Mouse (Mus musculus) G1E (cell line): Measurements from ENCODE around the gene Slc28a1. TPM values are rescaled to one million over a fixed set of nuclear protein-coding genes. Genes with fewer than 3 reads are reported as not detected.
"Not testable (repeated sequence)": the region's sequence is repeated elsewhere in the genome, so short reads cannot be mapped to it uniquely, and the experiment has no call there.

Experiments used
- ATAC-seq: 2 replicates; pipeline ENCODE4 v1.8.0; 2016; ENCODE audit warnings: mild to moderate bottlenecking; ENCODE audit not compliant: insufficient number of reproducible peaks, poor library complexity, low FRiP score, severe bottlenecking; ENCODE audit errors: extremely low read depth
- DNase-seq: peaks from one replicate; pipeline ENCODE4 v3.0.0; 2012; ENCODE audit warnings: low spot score
- H3K27me3 ChIP-seq: 2 replicates; pipeline ENCODE4 v1.6.1; 2012; ENCODE audit warnings: mild to moderate bottlenecking, low read length, inconsistent platforms; ENCODE audit not compliant: insufficient read depth
- H3K36me3 ChIP-seq: replicated peaks from 2 replicates; pipeline ENCODE3; 2012; ENCODE audit warnings: mild to moderate bottlenecking, inconsistent platforms
- H3K4me1 ChIP-seq: 2 replicates; pipeline ENCODE4 v1.6.1; 2012; ENCODE audit warnings: low read depth, low read length, inconsistent platforms, mixed read lengths; ENCODE audit not compliant: insufficient read depth
- H3K4me3 ChIP-seq: 2 replicates; pipeline ENCODE4 v1.5.1; 2012; ENCODE audit warnings: low read depth, mild to moderate bottlenecking, inconsistent platforms, low read length, moderate library complexity, mixed read lengths
- H3K9me3 ChIP-seq: replicated peaks from 2 replicates; pipeline ENCODE4 v1.6.1; 2012; ENCODE audit warnings: inconsistent platforms
- CTCF ChIP-seq: IDR thresholded peaks from 2 replicates; pipeline ENCODE4 v1.5.1; 2012; ENCODE audit warnings: low read depth, low read length, inconsistent platforms, mixed read lengths
- GATA1 ChIP-seq: IDR thresholded peaks from 2 replicates; pipeline ENCODE4 v1.6.1; 2012; ENCODE audit warnings: borderline replicate concordance, low read length, inconsistent platforms, mixed read lengths
- GATA2 ChIP-seq: IDR thresholded peaks from 2 replicates; pipeline ENCODE4 v1.6.1; 2012; ENCODE audit warnings: low read depth, low read length, inconsistent platforms, borderline replicate concordance
- POLR2AphosphoS5 ChIP-seq: IDR thresholded peaks from 2 replicates; pipeline ENCODE4 v1.6.1; 2012; ENCODE audit warnings: low read depth, low read length, inconsistent platforms; ENCODE audit not compliant: insufficient replicate concordance
- TAL1 ChIP-seq: conservative IDR thresholded peaks from 2 replicates; pipeline ENCODE4 v1.6.1; 2012; ENCODE audit warnings: low read depth, low read length, inconsistent platforms, mixed read lengths
- polyA plus RNA-seq: library from polyadenylated mRNA; stranded (reverse); fragments of >175 nt; gene quantifications from 2 replicates; pipeline ENCODE4 v1.2.3, GENCODE M21; 2012
- total RNA-seq, 2 experiments: library from RNA; stranded (forward) in 1 of 2; stranded (reverse) in 1 of 2; fragments of 200-1000 nt in 1 of 2; fragments of >200 nt in 1 of 2; fragmentation: Nextera tagmentation in 1 of 2; gene quantifications; 2 replicates each; pipeline ENCODE4 v1.2.3; 2014 to 2017

Gene Slc28a1
- total and polyA plus RNA-seq, 3 experiments: not detected

- peaks cover 3% of the 10 kb centered on the region; the same call in 1 of the 2 replicates for H3K4me1 ChIP-seq
- DNase-seq (no peak), ATAC-seq (no peak)
- no peak for TF ChIP-seq CTCF
- no peak for TF ChIP-seq GATA1
- no peak for TF ChIP-seq TAL1
- no peak for TF ChIP-seq GATA2
- no peak for TF ChIP-seq POLR2AphosphoS5
- no peak overlapping the region for H3K4me3 ChIP-seq
- H3K36me3 ChIP-seq: no peaks in the 10 kb centered on the region
- H3K9me3 ChIP-seq: no peaks in the 10 kb centered on the region
- peaks cover 25% of the 10 kb centered on the region for H3K27me3 ChIP-seq
Observed at GRCm38 (mm10) chr7:81139671-81140404, 25.2 kb downstream of the Slc28a1 start.

GRCm38 (mm10) chr7:81141541-81141940 lies 26.9 kb downstream of the Slc28a1 start:
- no peak for ATAC-seq
- Histone ChIP-seq H3K4me3 (no peak overlapping the region), H3K36me3 (no peaks in the 10 kb centered on the region), H3K4me1 (peaks cover 3% of the 10 kb centered on the region; the same call in 1 of the 2 replicates), H3K27me3 (peaks cover 27% of the 10 kb centered on the region), H3K9me3 (no peaks in the 10 kb centered on the region)
- DNase-seq: no peak
- TF ChIP-seq POLR2AphosphoS5: no peak
- TF ChIP-seq CTCF: no peak
- no peak for TF ChIP-seq GATA1
- TF ChIP-seq TAL1: no peak
- no peak for TF ChIP-seq GATA2

- peaks cover 21% of the 10 kb centered on the region for H3K27me3 ChIP-seq
Observed at GRCm38 (mm10) chr7:81143056-81143455, 28.5 kb downstream of the Slc28a1 start.

GRCm38 (mm10) chr7:81149759-81150158 lies 35.2 kb downstream of the Slc28a1 start:
- Histone ChIP-seq H3K9me3 (no peaks in the 10 kb centered on the region), H3K4me1 (peaks cover 15% of the 10 kb centered on the region), H3K36me3 (no peaks in the 10 kb centered on the region), H3K4me3 (no peak overlapping the region), H3K27me3 (peaks cover 19% of the 10 kb centered on the region)
- no peak for TF ChIP-seq GATA2
- TF ChIP-seq TAL1: no peak
- no peak for TF ChIP-seq POLR2AphosphoS5
- no peak for TF ChIP-seq GATA1
- no peak for TF ChIP-seq CTCF
- ATAC-seq (no peak), DNase-seq (no peak)

More at GRCm38 (mm10) chr7:81143056-81143455, 28.5 kb downstream of the Slc28a1 start:
- H3K4me3 ChIP-seq, ATAC-seq, H3K36me3 ChIP-seq, H3K4me1 ChIP-seq, DNase-seq, H3K9me3 ChIP-seq: not testable (repeated sequence)

GRCm38 (mm10) chr7:81151216-81151615 lies 36.6 kb downstream of the Slc28a1 start:
- DNase-seq (no peak), ATAC-seq (no peak)
- Histone ChIP-seq H3K9me3 (no peaks in the 10 kb centered on the region), H3K4me3 (no peak overlapping the region), H3K36me3 (no peaks in the 10 kb centered on the region), H3K4me1 (peaks cover 15% of the 10 kb centered on the region), H3K27me3 (peaks cover 17% of the 10 kb centered on the region)
- TF ChIP-seq CTCF: no peak
- TF ChIP-seq POLR2AphosphoS5: no peak
- no peak for TF ChIP-seq GATA2
- TF ChIP-seq GATA1: no peak
- TF ChIP-seq TAL1: no peak

GRCm38 (mm10) chr7:81152306-81152705 lies 37.7 kb downstream of the Slc28a1 start:
- Histone ChIP-seq H3K9me3 (no peaks in the 10 kb centered on the region), H3K27me3 (peaks cover 18% of the 10 kb centered on the region), H3K36me3 (no peaks in the 10 kb centered on the region), H3K4me3 (no peak overlapping the region), H3K4me1 (peaks cover 15% of the 10 kb centered on the region)
- DNase-seq (no peak), ATAC-seq (no peak)
- TF ChIP-seq TAL1: no peak

GRCm38 (mm10) chr7:81152826-81153225 lies 38.2 kb downstream of the Slc28a1 start:
- TF ChIP-seq GATA2: no peak
- TF ChIP-seq GATA1: no peak
- TF ChIP-seq CTCF: no peak
- TF ChIP-seq TAL1: no peak
- TF ChIP-seq POLR2AphosphoS5: no peak
- no peak for ATAC-seq

More at GRCm38 (mm10) chr7:81152826-81153225, 38.2 kb downstream of the Slc28a1 start:
- Histone ChIP-seq H3K36me3 (no peaks in the 10 kb centered on the region), H3K27me3 (peaks cover 23% of the 10 kb centered on the region), H3K4me1 (peaks cover 15% of the 10 kb centered on the region), H3K4me3 (no peak overlapping the region), H3K9me3 (no peaks in the 10 kb centered on the region)
- no peak for DNase-seq
